Mouse (Mus musculus): Measurements from ENCODE around the gene Tmem41b.

Tmem41b gene

GRCm38 (mm10) chr7:109922889-109923288 lies 63.8 kb downstream of the Tmem41b start:
- no peak for DNase-seq (ENCODE audit: low read depth, low spot score)
